Comparison of ENCODE assay signal across 9 mouse cellular contexts in genomic region chr10:19491513-19492380, GRCm38 (mm10).
DNase-seq lines count a peak whose midpoint lies in the region; ATAC-seq lines count a peak whose summit lies in the region.
"Had no signal": no experiment of that assay in that cellular context is flagged by ENCODE, and none has a peak within 500 bp of the region (broad histone marks: within the 10 kb centered on the region; RNA-seq: fewer than 3 reads in every experiment).

No protein-coding gene starts in this region.

- H3K4me3 ChIP-seq in intestine, embryonic 14.5 days (ENCODE audit: low read depth, low read length) = no peak overlapping the region
- no peak overlapping the region for H3K4me3 ChIP-seq in intestine, embryonic 15.5 days (replicated peaks)
- H3K4me3 ChIP-seq: embryonic facial prominence, embryonic 13.5 days had no signal

- no peaks in the 10 kb centered on the region for H3K27me3 ChIP-seq in intestine, embryonic 14.5 days (replicated peaks; ENCODE audit: control insufficient read depth, insufficient read depth, low read length)
- H3K27me3 ChIP-seq in intestine, embryonic 15.5 days (replicated peaks) = no peaks in the 10 kb centered on the region

- H3K9ac ChIP-seq in intestine, embryonic 14.5 days (ENCODE audit: low read length) = no peak overlapping the region
- H3K9ac ChIP-seq in intestine, embryonic 15.5 days = no peak overlapping the region
- H3K9ac ChIP-seq: embryonic facial prominence, embryonic 13.5 days had no signal

- 58% methylated on average over 21 of the region's 21 CpGs for WGBS in intestine, embryonic 14.5 days
- WGBS in intestine, embryonic 15.5 days = 56% methylated on average over 21 of the region's 21 CpGs

- ATAC-seq in intestine, embryonic 14.5 days (replicated peaks; ENCODE audit: low FRiP score, low TSS enrichment, low read depth) = no peak
- ATAC-seq in intestine, embryonic 15.5 days = no peak

- no peak overlapping the region for H3K4me2 ChIP-seq in intestine, embryonic 14.5 days (ENCODE audit: low read length)
- H3K4me2 ChIP-seq in intestine, embryonic 15.5 days (replicated peaks) = no peak overlapping the region
- H3K4me2 ChIP-seq: embryonic facial prominence, embryonic 13.5 days had no signal

- H3K27ac ChIP-seq in intestine, embryonic 14.5 days (ENCODE audit: low read depth) = no peak overlapping the region
- H3K27ac ChIP-seq in intestine, embryonic 15.5 days = no peak overlapping the region
- H3K27ac ChIP-seq: embryonic facial prominence, embryonic 13.5 days had no signal

- no peaks in the 10 kb centered on the region for H3K36me3 ChIP-seq in intestine, embryonic 14.5 days (ENCODE audit: control insufficient read depth, insufficient read depth, low read length)
- H3K36me3 ChIP-seq in intestine, embryonic 15.5 days = no peaks in the 10 kb centered on the region
- H3K36me3 ChIP-seq: embryonic facial prominence, embryonic 13.5 days had no signal

- DNase-seq in intestine, embryonic 14.5 days (ENCODE audit: low spot score) = peak; percentile 60
- peak; percentile 78 for DNase-seq in NIH3T3 (ENCODE audit: low read depth)
- peak; percentile 24 for DNase-seq in cerebellum, adult 9-10 months
- DNase-seq in gastrocnemius, postnatal 4 days (ENCODE audit: low spot score in 2 of 2) = peak; percentile 72 to 78
- peak; percentile 15 to 42 for DNase-seq in left cerebral cortex, postnatal 36 days (ENCODE audit: low spot score in 2 of 2)
- DNase-seq in ovary, postnatal 10 days (ENCODE audit: low spot score) = peak; percentile 33
- DNase-seq in thymus, postnatal 14 days = peak; percentile 90

- intact Hi-C loops in left cerebral cortex, postnatal 36 days (cut with DNase I) = loop anchor here (10.0 kb wide), 1 partner anchor 203 kb away; no protein-coding TSS in a partner anchor

- H3K9me3 ChIP-seq in intestine, embryonic 14.5 days (ENCODE audit: control insufficient read depth, low read length) = no peaks in the 10 kb centered on the region
- H3K9me3 ChIP-seq in intestine, embryonic 15.5 days = no peaks in the 10 kb centered on the region
- H3K9me3 ChIP-seq: embryonic facial prominence, embryonic 13.5 days had no signal

- H3K4me1 ChIP-seq in intestine, embryonic 14.5 days (replicated peaks; ENCODE audit: control insufficient read depth, insufficient read depth, low read length) = peaks cover 7% of the 10 kb centered on the region
- no peaks in the 10 kb centered on the region for H3K4me1 ChIP-seq in intestine, embryonic 15.5 days (replicated peaks)
- H3K4me1 ChIP-seq: embryonic facial prominence, embryonic 13.5 days had no signal

Comparison
In these comparisons a context has a peak if more than half of its experiments do, and no peak if none do; other contexts are left out.
1. DNase-seq: peak in every context shown above with its lines; median percentile 90 in thymus, postnatal 14 days; 78 in NIH3T3; 75 in gastrocnemius, postnatal 4 days; 60 in intestine, embryonic 14.5 days; 33 in ovary, postnatal 10 days; 28 in left cerebral cortex, postnatal 36 days; 24 in cerebellum, adult 9-10 months.